Mouse (Mus musculus): ENCODE results near the gene Fam186a.
"Not testable (repeated sequence)": the region's sequence is repeated elsewhere in the genome, so short reads cannot be mapped to it uniquely, and the experiment has no call there.

Fam186a gene

DNA sequence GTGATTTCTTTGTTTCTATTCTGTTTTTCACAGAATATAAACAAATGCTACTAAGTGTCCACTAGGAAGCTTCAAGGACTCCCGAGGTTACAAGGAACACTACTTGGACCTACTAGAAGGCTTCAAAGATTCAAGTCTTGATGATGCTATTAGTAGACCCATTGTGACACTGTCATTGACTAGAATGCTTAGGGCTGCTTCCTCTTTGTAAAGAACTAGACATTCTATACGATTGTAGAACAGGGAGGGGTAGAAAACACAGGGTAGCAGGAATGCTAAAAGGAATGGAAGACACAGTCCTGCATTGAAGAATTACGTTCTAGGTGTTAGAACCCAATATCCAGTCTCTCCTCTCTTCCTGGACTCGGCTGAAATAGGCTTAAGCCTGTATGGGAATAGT lies at the start of gene Fam186a:
Fam186a (minus strand) TSS at position 101 of the 400 bp plus-strand sequence.
- DNase-seq, result no peak

DNA sequence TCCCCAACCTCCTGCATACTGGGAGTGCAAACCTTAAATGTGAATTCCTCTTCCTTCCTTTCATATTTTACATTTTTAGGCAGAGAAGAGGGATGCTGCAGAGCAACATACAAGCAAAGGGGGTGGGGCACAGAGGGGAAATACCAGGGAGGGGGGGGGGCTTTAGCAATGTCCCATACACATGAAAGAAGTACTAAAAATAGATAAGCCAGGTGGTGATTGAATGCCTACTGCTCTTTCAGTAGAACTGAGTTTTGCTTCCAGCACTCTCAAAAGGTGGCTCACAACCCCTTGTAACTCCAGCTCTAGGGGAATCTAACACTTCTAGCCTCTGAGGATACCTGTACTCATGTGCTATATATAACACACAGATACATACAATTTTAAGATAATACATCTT lies 39.3 kb upstream of the Fam186a start:
- DNase-seq, result no peak

DNA sequence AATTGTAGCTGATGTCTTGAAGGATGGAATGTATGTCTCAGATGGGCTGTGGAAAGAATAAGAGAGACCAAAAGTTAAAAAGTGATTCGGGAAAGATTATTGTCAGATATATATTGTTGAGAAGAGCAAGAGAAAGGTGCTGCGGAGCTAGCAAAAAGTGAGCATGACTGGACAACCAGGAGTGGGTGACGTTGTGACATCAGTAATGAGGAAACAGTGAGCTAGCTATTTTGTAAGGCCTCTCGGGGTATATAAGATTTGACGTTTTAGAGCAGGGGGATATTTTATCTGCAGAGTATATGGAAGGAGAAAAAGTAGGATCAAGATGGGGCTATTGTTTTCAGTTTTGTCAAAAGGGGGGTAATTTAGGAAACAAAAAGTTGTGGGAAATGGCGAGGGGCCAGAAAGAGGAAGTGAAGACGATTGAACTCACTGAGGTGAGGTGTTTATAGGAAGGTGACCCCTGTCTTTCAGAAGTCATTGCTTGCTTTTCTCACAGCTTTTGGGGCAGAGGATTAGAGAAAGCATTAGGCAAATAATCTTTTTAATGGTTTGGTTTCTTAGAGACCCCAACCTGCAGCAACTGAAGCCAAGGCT lies 37.9 kb upstream of the Fam186a start:
- no peak for DNase-seq

DNA sequence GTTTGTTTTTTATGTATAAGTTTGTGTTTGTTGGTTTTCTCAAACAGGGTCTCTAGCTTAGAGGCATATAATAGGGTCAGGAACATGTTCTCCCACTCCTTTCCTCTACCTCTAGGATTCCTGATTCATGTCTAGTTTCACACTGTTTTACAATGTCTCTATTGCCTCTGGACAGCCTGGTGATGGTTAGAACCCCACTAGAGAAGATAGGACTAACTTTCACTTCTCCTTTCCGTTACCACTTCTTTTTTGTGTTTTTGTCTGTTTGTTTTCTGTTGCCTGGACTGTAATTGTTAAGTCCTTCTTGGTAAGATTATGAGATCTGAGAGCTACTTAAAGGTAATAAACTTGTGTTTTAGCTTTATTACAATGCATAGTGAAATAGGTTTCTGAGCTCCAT lies 32.5 kb upstream of the Fam186a start:
- no peak for DNase-seq

DNA sequence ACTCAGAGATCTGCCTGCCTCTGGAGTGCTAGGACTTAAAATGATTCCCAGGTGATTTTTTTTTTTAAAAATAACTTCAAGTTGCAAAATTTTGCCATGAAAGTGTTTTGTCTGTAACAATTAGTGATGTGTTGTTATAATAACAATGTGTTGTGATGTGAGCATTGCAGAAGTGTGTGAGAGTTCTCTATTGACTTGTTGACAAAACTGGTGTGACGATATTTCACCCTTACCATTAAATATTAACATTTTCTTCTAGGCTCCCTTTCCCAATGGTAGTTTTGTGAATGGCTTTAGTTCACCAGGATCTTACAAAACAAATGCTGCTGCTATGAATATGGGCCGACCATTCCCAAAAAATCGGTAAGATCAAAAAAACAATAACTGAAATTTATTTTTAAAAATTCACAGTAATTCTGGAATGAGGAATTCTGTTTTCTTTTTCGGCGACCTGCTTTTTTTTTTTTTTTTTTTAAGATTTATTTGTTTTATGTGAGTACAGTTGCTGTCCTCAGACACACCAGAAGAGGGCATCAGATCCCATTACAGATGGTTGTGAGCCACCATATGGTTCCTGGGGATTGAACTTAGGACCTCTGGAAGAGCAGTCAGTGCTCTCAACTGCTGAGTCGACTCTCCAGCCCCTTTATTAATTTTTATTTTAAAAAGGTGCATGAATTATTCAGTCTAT lies 30.4 kb upstream of the Fam186a start:
- DNase-seq, result no peak

DNA sequence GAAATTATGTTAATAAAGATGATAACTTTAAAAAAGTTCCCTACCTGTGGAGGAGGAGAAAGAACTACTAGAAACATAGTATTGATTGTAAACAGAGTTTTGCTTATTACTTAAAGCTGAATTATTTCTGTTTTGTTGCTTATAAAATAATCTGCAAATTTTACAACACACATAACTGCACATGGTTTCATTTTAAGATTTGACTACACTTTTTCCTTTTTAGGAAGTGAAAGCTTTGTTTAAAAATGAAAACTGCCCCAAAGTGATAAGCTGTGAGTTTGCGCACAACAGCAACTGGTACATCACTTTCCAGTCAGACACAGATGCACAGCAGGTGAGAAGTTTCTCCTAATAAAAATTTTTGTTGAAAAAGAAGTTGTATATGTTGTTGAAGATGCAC lies 26.2 kb upstream of the Fam186a start:
- no peak for DNase-seq

DNA sequence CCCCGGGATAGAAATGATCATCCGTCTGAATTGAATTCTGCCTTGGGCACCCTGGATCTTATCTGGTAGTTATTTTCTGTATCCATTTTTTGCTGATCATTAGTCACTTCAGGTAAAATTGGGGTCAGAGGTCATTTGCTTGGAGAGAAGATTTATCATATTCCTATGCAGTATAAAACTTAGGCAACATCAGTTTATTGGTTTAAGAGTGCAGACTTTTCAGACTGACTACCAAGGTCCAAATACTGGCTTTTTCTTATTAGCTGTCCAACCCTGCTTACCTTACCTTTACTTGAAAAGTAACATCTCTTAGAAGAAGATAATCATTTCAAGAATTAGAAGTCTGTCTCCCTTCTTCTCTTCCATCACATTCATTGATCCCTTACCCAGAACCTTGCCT lies 12.9 kb upstream of the Fam186a start:
- no peak for DNase-seq

DNA sequence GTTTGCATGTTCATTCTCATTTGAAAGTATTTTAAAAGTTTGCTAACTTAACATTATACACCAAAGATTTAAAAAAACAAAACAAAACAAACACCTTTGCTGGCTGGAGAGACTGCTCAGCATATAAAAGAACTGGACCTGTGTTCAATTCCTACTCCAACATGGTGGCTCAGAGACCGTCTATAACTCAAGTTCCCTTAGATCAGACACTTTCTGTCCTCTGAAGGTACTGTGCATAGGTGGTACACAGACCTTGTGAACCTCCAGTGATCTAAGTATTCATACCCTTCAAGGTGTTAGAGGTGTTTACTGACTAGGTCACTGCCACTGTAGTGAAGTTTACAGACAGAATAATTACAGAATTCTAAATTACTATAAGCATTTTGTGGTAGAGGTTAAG lies 12.4 kb upstream of the Fam186a start:
- no peak for DNase-seq

DNA sequence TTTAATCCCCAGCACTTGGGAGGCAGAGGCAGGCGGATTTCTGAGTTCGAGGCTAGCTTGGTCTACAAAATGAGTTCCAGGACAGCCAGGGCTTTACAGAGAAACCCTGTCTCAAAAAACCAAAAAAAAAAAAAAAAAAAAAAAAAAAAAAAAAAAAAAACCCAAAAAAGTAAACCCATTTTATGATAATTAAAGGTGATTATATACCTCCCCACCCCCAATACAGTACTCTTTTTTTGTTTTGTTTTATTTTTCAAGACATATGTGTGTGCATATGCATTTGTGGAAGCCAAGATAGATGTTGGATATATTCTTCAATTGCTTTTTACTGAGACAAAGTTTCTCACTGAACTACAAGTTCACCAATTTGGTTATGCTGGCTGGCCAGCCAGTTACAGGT lies 9.3 kb upstream of the Fam186a start:
- not testable (repeated sequence) for DNase-seq

DNA sequence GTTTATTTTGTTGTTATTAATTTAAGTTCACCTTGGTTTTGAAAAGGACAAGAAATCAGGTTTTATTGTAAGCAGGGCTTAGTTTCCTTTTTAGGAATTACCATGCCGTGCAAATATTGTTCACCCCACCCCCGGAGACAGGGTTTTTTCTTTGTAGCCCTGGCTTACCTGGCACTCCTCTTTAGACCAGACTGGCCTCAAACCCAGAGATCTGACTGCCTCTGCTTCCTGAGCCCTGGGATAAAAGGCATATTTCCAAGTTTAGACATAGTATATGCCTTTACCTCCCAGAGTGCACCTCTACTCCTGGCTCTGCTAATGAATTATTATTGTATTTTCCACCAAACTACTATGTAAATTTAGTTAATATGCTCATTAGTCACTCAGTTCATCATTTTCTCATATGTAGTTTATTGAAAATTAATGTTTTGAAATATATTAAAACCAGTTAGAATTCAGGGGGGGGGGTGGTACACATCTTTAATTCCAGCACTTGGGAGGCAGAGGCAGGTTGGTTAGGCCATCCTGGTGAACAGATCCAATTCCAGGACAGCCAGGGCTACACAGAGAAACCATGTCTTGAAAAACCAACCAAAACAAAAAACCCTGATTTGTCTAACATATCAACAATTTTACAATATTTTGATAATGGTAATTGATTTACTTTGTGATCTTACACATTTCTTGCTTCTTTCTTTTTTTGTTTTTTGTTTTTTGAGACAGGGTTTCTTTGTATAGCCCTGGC lies 7.8 kb upstream of the Fam186a start:
- no peak for DNase-seq

DNA sequence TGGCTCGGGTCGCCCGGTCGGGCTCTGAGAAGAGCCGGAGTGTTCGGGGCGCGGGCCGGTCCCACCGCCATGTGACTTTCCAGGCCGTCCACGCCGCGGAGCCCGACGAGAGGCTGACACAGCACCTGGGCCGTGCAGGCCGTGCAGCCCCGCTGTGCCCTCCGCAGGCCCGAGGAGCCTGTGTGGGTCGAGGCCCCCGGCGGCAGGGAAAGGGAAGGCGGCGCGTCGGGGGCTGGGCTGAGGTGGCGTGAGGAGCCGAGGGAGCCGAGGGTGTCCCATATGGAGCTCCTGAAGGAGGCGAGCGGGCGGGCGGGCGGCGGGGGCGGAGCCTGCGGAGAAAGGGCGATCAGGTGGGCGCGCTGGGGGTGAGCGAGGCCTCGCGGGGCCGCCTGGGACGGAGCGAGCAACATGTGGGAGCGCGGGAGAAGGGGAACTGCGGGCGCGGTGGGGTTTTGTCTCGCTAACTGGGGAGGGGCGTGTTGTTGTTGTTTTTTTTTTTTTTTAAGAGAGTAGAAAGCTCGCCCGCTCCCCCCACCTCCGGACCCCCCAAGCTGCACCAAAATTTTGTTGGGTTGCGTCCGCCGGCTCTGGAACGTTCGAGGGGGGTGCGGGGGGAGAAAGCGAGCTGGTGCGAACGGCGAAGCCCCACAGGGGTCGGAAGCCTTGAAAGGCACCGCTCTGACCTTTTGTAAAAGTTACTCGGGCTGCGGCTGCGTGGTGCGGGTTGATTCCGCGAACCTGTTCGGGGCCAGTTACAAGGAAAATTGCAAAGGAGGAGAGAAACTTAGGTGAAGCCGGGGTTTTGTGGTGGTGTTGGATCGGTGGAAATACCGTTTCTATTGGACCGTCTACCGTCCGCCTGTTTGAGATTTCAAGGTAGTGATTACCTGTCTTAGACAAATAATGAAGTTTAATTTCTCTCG lies 6.4 kb upstream of the Fam186a start:
- DNase-seq, result no peak

DNA sequence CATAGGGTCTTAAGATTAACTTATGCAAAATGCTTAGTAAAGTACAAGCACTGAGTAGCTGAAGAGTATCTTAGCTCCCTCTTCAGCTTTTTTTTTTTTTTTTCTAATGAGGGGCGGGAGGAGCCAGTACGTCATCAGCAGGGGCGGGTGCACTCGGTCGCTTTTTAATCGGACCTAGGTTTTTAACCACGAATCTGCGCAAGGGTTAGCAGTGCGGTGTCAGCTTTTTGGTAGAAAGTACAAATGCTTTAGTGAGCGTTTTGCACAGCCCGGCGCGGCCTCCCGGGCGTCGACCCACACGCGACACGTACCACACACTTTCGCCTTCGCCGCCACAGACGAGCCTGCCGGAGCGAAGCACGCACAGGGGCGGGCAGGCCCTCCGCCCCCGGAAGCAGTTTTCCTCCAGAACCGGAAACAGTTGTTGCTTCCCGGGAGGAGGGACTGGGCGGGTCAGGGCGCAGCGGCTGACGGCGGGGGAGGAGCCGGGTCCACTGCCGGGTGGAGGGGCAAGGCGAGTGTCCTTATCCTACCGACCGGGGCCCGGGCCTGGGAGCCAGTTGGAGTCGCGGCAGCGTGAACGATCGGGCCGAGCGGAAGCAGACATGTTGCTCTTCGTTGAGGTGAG lies 5.6 kb upstream of the Fam186a start:
- DNase-seq, result peak; percentile 94

DNA sequence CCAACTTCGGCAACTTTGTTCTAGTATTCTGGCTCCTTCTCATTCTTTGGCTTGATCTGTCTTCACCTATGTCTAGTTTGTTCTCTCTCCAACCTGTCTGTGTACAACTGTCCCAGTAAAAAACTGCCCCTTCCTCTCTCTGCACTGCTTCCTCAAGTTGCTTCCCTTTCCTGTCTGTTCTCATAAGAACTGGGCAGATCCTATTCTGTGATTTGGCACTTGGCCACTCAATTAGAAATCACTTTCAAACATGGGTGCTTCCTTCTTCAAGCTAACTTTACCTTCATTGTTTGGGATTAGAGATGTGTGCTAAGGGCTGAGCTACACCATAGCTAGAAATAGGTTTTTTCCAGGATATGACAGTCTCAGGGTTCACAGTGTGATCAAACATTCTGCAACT lies 3.7 kb upstream of the Fam186a start:
- DNase-seq, result no peak

DNA sequence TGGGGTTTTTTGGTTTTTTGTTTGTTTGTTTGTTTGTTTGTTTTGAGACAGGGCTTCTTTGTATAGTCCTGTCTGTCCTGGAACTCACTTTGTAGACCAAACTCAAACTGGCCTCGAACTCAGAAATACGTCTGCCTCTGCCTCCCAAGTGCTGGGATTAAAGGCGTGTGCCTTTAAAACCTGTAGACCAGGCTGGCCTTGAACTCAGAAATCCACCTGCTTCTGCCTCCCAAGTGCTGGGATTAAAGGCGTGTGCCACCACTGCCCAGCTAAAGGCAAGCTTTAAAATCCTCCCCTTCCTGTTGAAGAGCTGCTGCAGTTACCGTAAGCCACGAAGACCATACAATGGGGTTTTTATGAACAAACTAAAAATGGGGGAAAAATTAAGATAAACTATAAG lies 2.9 kb upstream of the Fam186a start, which contains the start of gene Larp4:
Larp4 (plus strand) TSS at position 301 of the 400 bp plus-strand sequence.
- not testable (repeated sequence) for DNase-seq

DNA sequence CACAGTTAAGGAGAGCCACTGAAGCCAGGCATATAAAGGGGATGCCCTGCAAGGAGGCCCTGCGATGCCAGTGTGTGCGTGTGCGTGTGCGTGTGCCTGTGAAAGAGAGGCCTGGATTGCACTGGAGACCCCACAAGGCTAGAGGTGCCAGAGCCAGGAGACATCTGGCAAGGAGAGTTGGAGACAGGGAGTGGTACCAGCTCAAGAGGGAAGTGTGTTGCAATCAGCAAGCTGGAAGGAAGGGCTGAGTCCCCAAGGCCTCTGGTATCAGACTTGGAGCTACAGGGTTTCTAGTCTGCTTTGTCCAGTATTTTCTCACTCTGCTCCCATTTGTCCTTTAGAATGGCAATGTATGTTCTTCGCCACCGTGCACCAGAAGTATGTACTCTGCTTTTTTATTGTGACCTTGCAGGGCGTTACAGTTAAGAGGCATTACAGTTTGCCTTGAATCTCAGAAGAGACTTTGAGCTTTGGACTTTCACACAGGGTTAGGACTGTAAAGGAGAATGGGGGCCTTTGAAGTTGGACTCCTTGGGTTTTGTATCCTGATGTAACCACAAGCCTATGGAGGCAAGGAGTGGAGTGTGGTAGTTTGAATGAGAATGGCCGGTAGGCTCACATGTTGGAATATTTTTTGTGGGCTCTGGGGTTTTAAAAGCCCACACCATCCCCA lies 1.6 kb downstream of the Fam186a start:
- no peak for DNase-seq

DNA sequence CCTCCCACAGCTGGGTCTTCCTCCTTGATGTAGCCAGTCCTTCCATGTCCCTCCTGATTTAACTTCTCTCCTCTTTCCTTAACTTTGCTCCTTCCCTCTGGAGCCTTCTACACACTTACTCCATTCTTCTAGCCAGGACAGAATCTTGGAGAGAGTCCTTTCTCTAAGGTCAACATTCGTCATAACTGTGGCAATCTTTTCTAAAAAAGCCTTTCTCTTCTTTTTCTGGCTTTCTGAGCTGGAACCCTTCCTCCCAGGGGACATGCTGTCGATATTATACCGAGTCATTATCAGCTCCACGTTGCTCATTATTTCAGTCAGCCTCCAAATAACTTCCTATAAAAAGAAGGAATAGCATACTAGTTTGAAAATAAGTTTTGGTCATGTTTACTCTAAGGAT lies 11.5 kb downstream of the Fam186a start:
- DNase-seq, result no peak

DNA sequence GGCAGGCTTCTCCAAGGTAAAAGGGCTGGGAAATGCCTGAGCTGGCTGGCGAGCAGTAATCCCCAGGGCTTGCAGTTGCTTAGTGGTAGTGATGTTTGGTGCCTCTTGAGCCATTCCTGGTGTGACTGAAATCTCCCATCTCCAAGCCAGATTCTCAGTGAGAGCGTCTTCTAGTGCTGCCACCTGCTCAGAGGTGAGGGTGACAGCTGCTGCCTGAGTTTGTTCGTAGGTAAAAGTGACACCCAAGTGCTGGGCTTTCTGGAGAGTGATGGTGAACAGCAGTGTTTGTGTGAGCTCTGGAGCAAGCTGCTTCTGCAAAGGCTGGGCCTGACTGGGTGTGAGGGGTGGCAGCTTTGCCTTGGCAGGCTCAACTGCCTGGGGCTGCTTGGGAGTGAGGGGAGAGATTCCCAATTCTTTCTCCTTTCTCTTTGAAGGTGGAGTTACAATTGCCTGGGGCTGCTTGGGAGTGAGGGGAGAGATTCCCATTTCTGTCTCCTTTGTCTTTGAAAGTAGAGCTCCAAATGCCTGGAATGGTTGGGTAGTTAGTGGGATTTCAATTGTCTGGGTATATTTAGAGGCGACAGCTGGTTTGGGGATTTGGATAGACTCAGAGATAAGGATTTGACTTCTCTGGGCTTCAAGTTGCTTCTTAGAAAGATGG lies 25.8 kb downstream of the Fam186a start:
- DNase-seq, result no peak

DNA sequence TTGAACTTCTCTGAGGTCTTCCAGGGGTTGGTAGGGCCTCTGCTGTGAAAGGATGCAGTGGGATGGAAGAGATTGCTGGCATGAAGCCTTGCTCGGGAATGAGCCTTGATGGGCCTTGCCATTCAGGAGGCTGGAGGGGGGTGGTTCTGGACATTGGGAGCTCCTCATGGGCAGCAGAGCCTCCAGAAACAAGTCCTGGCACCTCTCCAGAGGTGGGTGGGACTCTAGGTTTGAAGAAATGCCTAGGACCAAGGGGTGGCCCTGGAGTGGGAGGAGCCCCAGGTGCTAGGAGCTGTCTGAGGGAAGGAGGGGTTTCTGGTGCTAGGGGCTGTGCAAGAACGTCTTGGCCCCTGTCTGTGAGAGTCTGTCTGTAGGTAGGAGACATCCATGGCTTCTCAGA lies 26.4 kb downstream of the Fam186a start:
- no peak for DNase-seq

DNA sequence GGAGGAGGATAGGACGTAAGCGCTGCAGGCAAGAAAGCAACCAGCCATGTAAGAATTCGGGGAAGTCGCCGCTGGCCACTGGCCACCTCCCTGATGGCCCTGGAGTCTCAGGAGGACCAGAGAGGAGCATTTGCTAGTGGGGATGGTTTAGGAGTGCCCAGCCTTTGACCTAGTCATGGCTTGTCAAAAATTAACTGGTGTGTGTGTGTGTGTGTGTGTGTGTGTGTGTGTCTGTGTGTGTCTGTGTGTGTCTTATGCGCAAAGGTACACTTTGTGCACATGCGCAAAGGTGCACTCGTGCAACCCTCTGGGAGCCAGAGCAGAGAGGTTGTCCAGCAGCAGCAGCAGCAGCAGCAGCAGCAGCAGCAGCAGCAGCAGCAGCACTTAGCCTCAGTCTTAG lies 29.0 kb downstream of the Fam186a start:
- no peak for DNase-seq

DNA sequence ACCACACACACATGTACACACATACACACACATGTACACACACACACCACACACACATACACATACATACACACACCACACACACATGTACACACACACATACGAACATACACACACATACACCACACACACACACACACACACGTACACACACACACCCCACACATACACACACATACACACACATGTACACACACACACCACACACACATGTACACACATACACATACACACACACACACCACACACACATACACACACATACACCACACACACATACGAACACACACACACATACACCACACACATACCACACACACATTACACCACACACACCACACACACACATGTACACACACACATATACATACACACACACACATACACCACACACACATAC lies 30.2 kb downstream of the Fam186a start:
- no peak for DNase-seq

DNA sequence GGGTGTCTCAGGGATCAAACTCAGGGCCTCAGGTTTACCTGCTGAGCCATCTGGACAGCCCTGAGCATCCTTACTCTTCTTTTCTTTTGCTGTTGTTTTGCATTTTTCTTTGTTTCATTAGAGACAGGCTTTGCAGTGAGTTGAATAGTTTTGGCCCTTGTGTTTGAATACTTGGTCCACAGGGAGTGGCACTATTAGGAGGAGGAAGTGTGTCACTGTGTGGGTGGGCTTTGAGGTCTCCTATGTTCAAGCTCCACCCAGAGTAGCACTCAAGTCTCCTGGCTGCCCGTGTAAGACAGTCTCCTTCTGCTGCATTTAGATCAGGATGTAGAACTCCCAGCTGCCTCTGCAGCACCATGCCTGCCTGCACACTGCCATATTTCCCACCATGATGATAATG lies 32.4 kb downstream of the Fam186a start:
- no peak for DNase-seq

All from cerebellum, adult 11-12 months (tissue).